Mouse (Mus musculus) G1E (cell line): ENCODE results near the gene Nr1h4.

Experiments used
- CTCF ChIP-seq: IDR thresholded peaks from 2 replicates; pipeline ENCODE4 v1.5.1; 2012; ENCODE audit warnings: low read depth, low read length, inconsistent platforms, mixed read lengths
- GATA1 ChIP-seq: IDR thresholded peaks from 2 replicates; pipeline ENCODE4 v1.6.1; 2012; ENCODE audit warnings: borderline replicate concordance, low read length, inconsistent platforms, mixed read lengths

DNA sequence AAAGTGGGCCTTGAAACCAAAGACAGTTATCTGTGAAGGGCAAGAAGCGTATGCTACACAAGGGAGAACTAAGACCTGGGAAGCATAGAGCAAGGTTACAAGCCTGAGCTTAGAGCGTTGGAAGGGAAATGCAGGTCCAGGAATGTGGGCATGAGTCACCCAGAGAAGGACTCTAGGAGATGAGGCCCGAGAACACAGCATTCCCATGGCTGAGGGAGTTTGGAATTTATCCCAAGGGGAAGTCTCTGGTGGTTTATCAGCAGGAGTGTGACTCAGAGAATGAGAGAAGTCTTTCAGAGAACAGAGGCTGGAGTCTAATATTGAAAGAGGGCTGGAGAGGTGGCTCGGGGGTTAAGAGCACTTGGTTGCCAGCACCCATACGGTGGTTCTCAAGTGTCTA is 6.3 kb downstream of the Nr1h4 start:
- no peak for TF ChIP-seq GATA1
- no peak for TF ChIP-seq CTCF
